Mouse (Mus musculus) olfactory bulb, adult 2 months (tissue): ENCODE data around the gene Adamts12. TPM values are rescaled to one million over a fixed set of nuclear protein-coding genes. Genes with fewer than 3 reads are reported as not detected.

Source experiments
- H3K27ac ChIP-seq: fragments of 200-500 bp; 2 replicates; pipeline ENCODE4 v1.5.1; 2012; ENCODE audit warnings: low read depth, low read length; ENCODE audit not compliant: insufficient read depth
- H3K4me1 ChIP-seq: fragments of 200-500 bp; 2 replicates; pipeline ENCODE4 v1.6.1; 2012; ENCODE audit warnings: low read length; ENCODE audit not compliant: control insufficient read depth, insufficient read depth
- H3K4me3 ChIP-seq: fragments of 200-500 bp; 2 replicates; pipeline ENCODE4 v1.5.1; 2012; ENCODE audit warnings: mild to moderate bottlenecking, low read depth, low read length, moderate library complexity; ENCODE audit not compliant: insufficient read depth
- CTCF ChIP-seq: fragments of 200-500 bp; IDR thresholded peaks from 2 replicates; pipeline ENCODE4 v1.5.1; 2012; ENCODE audit warnings: low read depth, mild to moderate bottlenecking, low read length, moderate library complexity; ENCODE audit not compliant: insufficient read depth
- POLR2A ChIP-seq: fragments of 200-500 bp; IDR thresholded peaks from 2 replicates; pipeline ENCODE4 v1.6.1; 2012; ENCODE audit warnings: mild to moderate bottlenecking, low read depth, low read length, moderate library complexity; ENCODE audit not compliant: insufficient read depth
- WGBS: fragments of 180-500 bp; shearing (Covaris S2); methylation state at CpG from one replicate; pipeline ENCODE4 v1.1.7; 2018; 5-methylcytosine and 5-hydroxymethylcytosine counted together
- polyA plus RNA-seq: library from polyadenylated mRNA; stranded (reverse); fragments of >200 nt; gene quantifications from 2 replicates; pipeline ENCODE4 v1.2.4, GENCODE M21; 2012; ENCODE audit warnings: low replicate concordance; ENCODE audit not compliant: missing spikeins, insufficient read depth, insufficient read length

Adamts12 gene
- polyA plus RNA-seq, 1 experiment, result not detected

DNA sequence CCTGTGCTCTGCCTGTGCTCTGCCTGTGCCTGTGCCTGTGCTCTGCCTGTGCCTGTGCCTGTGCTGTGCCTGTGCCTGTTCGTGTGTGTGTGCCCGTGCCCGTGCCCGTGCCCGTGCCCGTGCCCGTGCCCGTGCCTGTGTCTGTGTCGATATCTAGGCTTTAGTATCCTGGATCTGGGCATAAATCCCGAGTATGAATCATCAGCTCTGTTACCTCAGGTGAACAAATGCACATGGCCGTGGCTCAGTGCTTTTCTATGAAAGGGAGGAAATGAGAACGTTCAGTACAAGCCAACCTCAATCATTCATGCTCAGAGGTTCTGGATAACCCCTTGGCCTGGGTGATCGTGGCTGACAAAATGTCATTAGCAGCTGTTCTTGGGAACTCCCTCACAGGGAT lies 110.3 kb downstream of the Adamts12 start:
- no peak for TF ChIP-seq POLR2A
- TF ChIP-seq CTCF, result no peak
- Histone ChIP-seq H3K4me3 (no peak overlapping the region), H3K27ac (no peak overlapping the region), H3K4me1 (peaks cover 7% of the 10 kb centered on the region; the same call in 1 of the 2 replicates)
- WGBS, result 57% methylated on average over 13 of the region's 13 CpGs

DNA sequence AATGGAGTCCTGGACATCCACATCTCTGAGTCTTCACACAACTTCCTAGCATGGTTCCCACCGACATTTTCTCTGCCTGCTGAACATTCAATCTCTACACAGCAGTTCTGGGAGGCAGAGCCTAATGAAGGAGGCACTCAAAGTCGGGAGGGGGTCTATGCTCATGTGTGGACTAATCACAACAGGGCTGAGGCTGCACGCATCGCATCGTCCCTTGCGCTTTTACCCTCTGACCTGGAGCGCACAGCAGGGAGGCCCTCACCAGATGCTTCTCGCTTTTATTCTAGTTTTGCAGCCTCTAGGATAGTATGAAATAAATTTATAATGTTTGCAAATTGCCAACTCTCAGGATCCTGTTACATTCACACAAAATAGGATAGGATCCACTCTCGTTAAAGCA lies 112.9 kb downstream of the Adamts12 start:
- H3K27ac ChIP-seq, result no peak overlapping the region
- WGBS, result 75% methylated on average over 9 of the region's 9 CpGs
- TF ChIP-seq POLR2A (no peak), CTCF (no peak)

DNA sequence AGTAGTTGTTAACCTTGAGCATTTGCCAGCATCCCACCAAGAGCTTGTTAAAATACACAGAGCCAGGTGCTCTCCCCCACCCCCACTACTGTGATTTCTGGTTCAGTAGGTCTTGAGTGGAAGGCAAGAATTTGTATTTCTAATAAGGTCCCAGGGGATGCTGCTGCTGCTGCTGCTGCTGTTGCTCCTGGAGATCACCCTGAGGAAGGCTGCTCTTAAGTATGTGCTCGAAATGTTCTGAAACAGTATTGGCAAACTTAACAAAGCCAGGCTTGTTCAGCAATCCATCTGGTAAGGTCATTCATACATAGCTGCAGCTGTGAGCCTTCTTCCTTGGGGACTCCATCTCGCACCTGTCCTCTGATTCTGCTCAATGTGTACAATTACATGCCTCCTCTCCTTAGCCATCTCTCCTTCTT lies 115.2 kb downstream of the Adamts12 start:
- Histone ChIP-seq H3K4me3 (no peak overlapping the region), H3K27ac (no peak overlapping the region), H3K4me1 (peaks cover 3% of the 10 kb centered on the region; the same call in 1 of the 2 replicates)
- TF ChIP-seq CTCF, result no peak
- TF ChIP-seq POLR2A, result no peak
- 62% methylated on average over 2 of the region's 2 CpGs for WGBS

More for the DNA sequence above, 112.9 kb downstream of the Adamts12 start:
- H3K4me3 ChIP-seq, result no peak overlapping the region
- H3K4me1 ChIP-seq, result peaks cover 7% of the 10 kb centered on the region; the same call in 1 of the 2 replicates

DNA sequence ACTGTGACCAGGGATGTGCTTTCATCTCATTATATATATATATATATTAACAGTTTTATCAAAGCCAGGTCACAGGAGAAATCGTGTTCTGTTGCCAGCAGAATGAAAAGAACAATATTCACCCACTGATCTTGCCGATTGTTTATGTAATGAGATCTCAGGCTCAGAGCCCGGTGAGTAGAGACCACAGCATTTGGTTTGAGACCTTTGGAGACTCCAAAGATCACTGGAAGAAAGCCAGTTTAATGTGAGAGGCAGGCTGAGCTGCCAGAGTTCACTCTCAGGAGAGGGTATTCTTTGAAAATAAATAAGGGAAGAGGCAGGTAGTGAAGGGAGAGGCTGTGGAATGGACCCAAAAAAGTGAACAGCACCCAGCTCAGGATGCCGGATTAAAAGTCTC lies 122.1 kb downstream of the Adamts12 start:
- no peak overlapping the region for H3K4me3 ChIP-seq

DNA sequence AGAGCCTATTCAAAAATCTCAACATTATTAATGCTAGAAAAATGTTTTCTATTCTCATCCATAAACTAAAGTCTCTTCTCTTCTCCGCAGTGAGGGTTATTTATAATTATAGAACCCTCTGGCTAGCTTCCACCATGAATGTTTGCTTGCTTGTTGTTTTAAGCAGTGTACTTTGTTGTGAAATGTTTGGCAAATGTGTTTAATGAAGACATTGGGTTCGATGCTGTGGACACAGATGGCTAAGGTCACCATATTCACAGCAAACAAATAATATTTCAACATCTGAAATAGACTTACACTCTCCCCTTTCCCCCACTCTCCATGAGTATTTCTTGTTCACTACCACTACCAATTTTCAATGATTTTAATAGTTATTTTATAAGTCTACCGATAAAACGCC lies 125.9 kb downstream of the Adamts12 start:
- H3K27ac ChIP-seq, result no peak overlapping the region
- H3K4me3 ChIP-seq, result no peak overlapping the region
- TF ChIP-seq CTCF (no peak), POLR2A (no peak)
- H3K4me1 ChIP-seq, result no peaks in the 10 kb centered on the region
- 79% methylated on average over 4 of the region's 4 CpGs for WGBS

More for the DNA sequence above, 122.1 kb downstream of the Adamts12 start:
- Histone ChIP-seq H3K4me1 (no peaks in the 10 kb centered on the region), H3K27ac (no peak overlapping the region)
- no peak for TF ChIP-seq CTCF
- TF ChIP-seq POLR2A, result no peak
- 61% methylated on average over 4 of the region's 4 CpGs for WGBS

DNA sequence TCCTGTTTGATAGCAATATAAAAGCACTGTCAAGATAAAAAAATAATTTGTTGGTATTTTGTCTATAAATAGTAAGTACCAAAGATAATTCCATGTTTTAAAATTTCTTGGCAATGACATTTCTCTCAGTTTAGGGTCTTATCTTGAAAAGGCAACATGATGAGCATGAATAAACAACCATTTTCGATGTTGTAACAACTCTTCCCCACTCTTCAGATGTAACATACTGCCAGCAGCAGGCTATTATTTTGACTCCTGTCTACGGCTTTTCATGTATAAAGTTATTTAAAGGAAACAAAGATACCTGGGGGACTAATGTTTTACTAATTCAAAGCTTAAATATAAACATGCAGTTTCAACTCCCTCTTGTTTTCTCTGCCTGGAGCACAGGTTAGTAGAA lies 128.2 kb downstream of the Adamts12 start:
- Histone ChIP-seq H3K4me1 (no peaks in the 10 kb centered on the region), H3K27ac (no peak overlapping the region), H3K4me3 (no peak overlapping the region)
- no peak for TF ChIP-seq POLR2A
- TF ChIP-seq CTCF, result no peak
- 75% methylated on average over 2 of the region's 2 CpGs for WGBS

DNA sequence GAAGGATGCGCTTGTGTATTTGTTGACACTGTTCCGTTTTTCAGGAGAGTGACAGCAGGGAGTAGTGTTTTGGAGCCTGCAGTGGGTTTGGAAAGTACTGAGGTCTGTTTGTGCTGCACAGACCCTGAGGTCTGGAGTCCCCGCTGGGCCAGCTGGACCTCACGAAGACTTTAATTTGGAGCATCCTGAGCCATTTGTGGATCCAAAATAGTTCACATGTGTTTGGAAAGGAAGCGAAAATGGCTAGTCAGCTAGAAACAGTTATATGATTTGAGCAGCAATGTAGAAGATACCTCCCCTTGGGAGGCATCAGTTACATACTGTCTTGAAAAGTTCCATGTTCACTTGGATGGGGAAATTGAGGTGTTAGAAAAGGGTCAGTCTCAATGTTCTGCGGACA lies 132.5 kb downstream of the Adamts12 start:
- 81% methylated on average over 6 of the region's 6 CpGs for WGBS
- TF ChIP-seq POLR2A (no peak), CTCF (no peak)
- no peaks in the 10 kb centered on the region for H3K4me1 ChIP-seq
- H3K4me3 ChIP-seq, result no peak overlapping the region
- H3K27ac ChIP-seq, result no peak overlapping the region

DNA sequence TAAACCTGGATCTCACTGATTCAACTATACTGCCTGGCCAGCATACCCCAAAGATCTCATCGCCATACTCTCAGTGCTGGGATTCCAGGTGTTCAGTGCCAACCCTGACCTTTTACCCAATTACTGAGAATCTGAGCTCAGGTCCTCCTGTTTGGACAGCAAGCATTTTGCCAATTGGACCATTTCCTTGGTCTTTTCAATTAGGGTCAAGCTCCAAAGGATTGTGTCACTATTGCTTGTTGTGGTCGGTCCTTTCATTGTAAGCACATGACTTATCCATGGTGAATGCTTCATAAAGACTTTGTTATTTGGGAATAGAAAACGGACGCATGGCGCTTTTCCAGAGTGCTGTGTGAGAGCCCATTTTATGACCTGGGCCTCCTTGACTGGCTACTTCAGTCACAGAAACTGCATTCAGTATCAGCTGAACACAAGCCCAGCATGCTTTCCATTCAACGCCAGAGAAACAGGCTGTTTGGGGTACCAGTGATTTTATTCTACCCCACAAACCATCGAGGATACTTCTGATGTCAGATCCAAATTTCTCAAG lies 133.7 kb downstream of the Adamts12 start:
- WGBS, result 49% methylated on average over 7 of the region's 7 CpGs
- Histone ChIP-seq H3K4me3 (no peak overlapping the region), H3K27ac (no peak overlapping the region), H3K4me1 (no peaks in the 10 kb centered on the region)
- TF ChIP-seq POLR2A (no peak), CTCF (no peak)

DNA sequence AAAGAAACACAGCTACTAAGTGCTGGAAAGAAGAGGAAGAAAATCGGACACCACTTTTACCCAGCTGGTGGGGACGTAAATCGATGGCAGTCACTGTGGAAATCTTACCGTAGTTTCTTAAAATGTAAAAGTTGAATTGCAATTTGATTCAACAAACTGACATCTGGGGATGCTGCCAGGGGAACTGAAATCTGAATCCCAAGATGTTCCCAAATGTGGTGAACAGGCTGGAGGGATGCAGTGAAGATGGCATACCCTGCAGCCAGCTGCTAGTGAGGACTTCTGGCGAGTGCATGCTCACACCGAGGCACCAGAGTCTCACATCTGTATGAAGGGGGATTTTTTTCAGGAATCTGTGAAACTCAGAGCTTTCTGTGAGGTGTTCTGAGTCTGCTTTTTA lies 138.5 kb downstream of the Adamts12 start:
- Histone ChIP-seq H3K4me3 (no peak overlapping the region), H3K4me1 (no peaks in the 10 kb centered on the region), H3K27ac (no peak overlapping the region)
- 80% methylated on average over 6 of the region's 6 CpGs for WGBS
- TF ChIP-seq POLR2A (no peak), CTCF (no peak)

DNA sequence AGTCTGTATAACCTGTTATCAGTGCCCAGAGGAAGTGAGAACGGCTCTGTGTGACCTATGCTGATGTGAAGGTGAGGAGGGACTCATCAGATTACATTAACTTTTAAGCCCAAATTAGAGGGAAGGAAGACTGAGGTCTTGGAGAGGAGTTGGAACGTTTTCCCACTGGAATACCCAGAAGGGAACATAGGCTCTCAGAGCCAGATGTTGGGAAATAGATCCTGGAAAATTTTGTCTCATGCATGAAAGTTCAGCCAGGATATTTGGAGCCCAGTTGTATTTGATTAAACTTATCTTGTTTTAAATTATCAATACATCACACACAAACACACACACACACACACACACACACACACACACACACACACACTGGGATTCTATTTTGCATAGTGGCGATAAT lies 140.3 kb downstream of the Adamts12 start:
- Histone ChIP-seq H3K4me3 (no peak overlapping the region), H3K27ac (no peak overlapping the region), H3K4me1 (no peaks in the 10 kb centered on the region)
- 87% methylated on average over 3 of the region's 3 CpGs for WGBS
- TF ChIP-seq POLR2A (no peak), CTCF (no peak)
